Mouse (Mus musculus) cerebral cortex, adult 2 months (tissue): Measurements from ENCODE around the gene Gas6.

Experiments
- WGBS: fragments of 180-500 bp; shearing (Covaris S2); methylation state at CpG from one replicate; pipeline ENCODE4 v1.1.7; 2018; 5-methylcytosine and 5-hydroxymethylcytosine counted together

The Gas6 gene

GRCm38 (mm10) chr8:13493858-13494631 lies at the start of gene Gas6:
Gene Gas6, minus strand, starts transcription at chr8:13494490.
- 2% methylated on average over 64 of the region's 64 CpGs for WGBS

DNA sequence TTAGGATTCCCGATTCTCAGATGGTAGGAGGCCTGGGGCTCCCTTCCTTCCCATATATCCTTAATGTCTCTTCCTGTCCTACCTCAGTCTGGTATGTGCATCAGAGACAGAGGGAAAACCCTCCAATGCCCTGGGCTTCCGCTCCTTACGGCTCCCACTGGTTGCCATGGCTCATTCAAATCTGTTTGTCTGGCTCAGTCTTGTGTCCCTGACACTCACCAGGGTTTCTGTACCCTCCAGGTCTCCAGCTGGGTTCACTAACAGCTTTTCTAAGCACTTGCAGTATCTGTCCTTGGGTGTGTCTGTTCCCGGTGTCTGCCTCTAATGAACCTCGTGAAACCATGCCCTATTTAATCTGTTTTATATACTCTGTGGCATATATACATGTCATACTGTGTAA lies 47.2 kb upstream of the Gas6 start:
- WGBS: 77% methylated on average over 5 of the region's 5 CpGs

GRCm38 (mm10) chr8:13540122-13540521 lies 45.8 kb upstream of the Gas6 start:
- 73% methylated on average over 5 of the region's 5 CpGs for WGBS

DNA sequence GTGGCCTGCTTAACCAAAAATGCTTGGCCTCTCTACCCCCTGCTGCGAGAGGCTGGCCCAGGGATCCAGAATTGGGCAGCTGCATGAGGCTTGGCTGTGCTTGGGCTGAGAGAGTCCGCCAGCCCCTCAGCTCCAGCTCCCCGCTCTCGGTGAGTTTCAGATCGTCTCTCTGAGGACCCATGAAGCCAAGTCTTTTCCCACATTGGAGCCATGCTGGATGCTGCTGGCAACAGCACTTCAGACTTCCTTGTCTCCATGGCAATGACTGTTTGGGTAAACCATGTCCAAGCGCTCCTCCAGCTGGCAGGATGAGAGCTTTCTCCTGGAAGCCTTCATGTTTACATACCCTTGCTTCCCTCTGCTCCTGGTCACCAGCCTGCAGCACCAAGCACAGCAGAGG lies 44.5 kb upstream of the Gas6 start:
- 28% methylated on average over 6 of the region's 6 CpGs for WGBS

DNA sequence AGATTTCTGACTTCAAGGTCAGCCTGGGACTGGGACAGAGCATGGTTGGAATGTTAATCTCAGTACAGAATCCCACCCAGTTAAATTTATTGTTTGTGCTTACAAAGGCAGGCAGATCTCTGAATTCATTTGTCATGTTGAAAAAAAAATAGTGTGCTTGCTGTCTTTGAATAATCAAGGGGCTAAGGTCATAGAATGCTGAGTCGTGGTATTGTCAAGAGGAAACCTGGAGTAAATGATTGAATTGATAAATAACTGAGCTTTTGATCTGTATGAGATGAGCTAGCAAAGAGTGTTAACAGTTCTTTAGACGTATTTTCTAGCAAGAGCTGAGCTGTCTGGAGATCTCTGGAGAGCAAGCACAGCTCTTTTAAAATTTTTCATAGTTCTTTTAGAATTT lies 42.8 kb upstream of the Gas6 start:
- 77% methylated on average over 2 of the region's 2 CpGs for WGBS

- WGBS: 74% methylated on average over 8 of the region's 8 CpGs
These were observed 38.8 kb upstream of the Gas6 start for GRCm38 (mm10) chr8:13533123-13533522.

- 44% methylated on average over 9 of the region's 9 CpGs for WGBS
These were observed 37.4 kb upstream of the Gas6 start for GRCm38 (mm10) chr8:13531602-13532171.

DNA sequence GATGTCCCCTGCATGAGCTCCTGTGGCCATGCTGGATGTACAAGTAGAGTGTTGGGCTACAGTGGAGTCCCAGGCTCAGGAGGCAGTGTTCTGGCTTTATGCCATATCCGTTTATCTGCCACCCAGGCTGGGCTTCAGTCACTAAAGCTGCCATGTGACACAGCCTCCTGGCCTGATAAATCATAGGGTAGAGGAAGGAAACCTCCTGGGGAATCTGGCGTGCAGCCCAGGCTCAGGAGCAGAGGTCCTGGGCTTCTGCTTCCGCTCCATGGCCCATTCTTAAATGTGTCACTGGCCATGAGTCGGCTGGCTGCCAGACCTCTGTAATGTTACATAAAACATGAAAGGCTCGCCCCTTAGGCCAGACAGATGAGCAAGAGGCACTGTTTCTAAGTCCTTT lies 36.7 kb upstream of the Gas6 start:
- 56% methylated on average over 5 of the region's 5 CpGs for WGBS

- 72% methylated on average over 3 of the region's 3 CpGs for WGBS
These were observed 36.1 kb upstream of the Gas6 start for GRCm38 (mm10) chr8:13530401-13530800.

- WGBS: 33% methylated on average over 7 of the region's 7 CpGs
These were observed 35.6 kb upstream of the Gas6 start for GRCm38 (mm10) chr8:13529891-13530316.

GRCm38 (mm10) chr8:13529011-13529840 lies 34.9 kb upstream of the Gas6 start:
- WGBS: 77% methylated on average over 15 of the region's 15 CpGs

DNA sequence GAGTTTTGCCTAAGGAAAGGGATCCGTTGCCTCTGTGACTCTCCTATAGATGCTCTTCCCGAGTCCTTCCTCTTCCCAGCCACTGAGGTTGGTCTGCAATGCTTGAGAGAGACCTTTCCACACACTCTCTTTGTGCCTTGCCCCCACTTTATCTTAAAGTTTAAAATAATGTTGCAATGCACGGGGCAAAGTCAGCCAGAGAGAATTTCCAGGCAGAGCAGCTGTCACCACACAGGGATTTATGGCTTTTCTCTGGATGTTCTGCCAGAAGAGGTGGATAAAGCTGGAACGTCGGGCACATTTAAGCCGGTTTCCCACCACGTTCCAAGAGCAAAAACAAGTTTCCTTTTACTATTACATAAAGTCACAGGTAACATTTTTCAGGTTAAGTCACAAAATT lies 27.1 kb upstream of the Gas6 start:
- 74% methylated on average over 7 of the region's 7 CpGs for WGBS

GRCm38 (mm10) chr8:13520349-13520748 lies 26.1 kb upstream of the Gas6 start:
- WGBS: 72% methylated on average over 6 of the region's 6 CpGs

GRCm38 (mm10) chr8:13519503-13519902 lies 25.2 kb upstream of the Gas6 start:
- 47% methylated on average over 9 of the region's 9 CpGs for WGBS

GRCm38 (mm10) chr8:13517284-13517781 lies 23.0 kb upstream of the Gas6 start:
- WGBS: 91% methylated on average over 6 of the region's 6 CpGs

GRCm38 (mm10) chr8:13516728-13517127 lies 22.4 kb upstream of the Gas6 start:
- WGBS: 85% methylated on average over 5 of the region's 5 CpGs

DNA sequence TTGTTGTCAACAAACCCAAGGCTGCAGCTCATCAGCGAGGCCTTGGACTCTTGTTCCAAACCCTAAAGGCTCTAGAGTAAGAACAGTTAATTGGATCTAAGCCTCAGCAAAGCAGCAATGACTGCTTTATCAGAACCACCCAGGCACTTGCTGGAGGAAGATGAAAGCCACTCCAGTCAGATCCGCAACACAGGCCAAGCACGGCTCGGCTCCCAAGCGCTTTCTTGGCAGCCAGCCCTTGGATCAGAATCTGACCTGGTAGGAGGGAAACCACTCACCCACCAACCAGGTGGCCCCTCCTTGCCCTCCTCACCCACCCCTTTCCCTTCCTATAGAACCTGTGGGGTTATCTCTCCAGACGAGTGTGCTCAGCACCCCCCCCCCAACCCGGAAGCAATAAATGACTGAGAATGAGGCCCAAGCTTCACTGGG lies 21.7 kb upstream of the Gas6 start:
- 40% methylated on average over 7 of the region's 7 CpGs for WGBS

- WGBS: 73% methylated on average over 5 of the region's 5 CpGs
These were observed 19.5 kb upstream of the Gas6 start for GRCm38 (mm10) chr8:13513556-13514370.

DNA sequence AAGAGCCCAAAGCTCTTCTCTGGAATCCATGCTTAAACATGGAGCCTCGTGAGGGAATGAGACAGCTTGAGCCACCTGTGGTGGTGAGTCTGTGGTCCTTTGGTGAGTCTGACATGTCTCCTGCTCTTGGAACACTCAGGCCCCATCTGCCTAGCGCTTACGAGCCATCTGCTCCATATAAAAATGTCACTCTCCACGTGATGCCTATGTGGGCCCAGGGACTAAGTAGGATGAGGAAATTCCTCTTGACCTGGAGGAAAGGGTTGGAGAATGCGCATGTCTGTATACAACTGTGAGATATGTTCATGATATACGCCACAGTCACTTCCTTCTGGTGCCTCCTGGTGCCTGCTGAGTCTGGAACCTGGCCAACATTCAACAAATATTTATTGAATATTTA lies 18.4 kb upstream of the Gas6 start:
- WGBS: 63% methylated on average over 6 of the region's 6 CpGs

- WGBS: 70% methylated on average over 5 of the region's 5 CpGs
These were observed 17.7 kb upstream of the Gas6 start for GRCm38 (mm10) chr8:13512016-13512415.

DNA sequence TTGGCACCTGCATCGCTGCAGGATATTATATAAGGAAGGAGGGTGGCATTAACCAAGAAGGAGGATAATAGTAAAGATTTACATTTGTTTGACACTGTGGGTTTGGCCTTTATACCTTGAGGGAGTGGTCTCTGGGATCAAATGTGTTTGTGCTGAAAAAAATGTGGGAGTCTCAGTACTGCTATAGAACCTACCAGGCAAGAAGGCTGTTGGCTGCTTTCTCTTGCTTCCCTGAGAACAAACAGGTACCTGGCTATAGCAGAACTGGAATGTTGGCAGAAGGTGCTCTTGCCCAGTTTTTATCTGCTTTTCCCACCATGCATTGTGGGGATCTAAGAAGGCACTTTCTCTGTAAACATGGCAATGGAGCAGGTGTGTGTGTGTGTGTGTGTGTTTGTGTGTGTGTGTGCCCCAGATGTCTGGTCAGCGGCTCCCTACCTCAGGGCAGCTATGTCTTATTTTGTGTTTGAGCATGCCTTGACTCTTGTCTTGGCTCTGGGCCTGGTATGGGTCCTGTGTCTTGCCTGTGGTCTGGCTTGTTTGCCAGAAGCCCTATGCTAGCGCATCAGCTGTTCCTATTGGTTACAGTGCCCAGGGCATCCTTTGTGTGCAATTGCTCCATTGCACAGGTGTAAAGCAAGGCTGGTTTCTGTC lies 13.1 kb upstream of the Gas6 start:
- 91% methylated on average over 3 of the region's 3 CpGs for WGBS
